Mouse (Mus musculus) hindbrain, embryonic 13.5 days (tissue): ENCODE measurements around the gene Tmem98. TPM values are rescaled to one million over a fixed set of nuclear protein-coding genes. Genes with fewer than 3 reads are reported as not detected.

Experiments used
- ATAC-seq: fragments of 200-750 bp; cut with Nextera tagmentation; 2 replicates; pipeline ENCODE4 v1.8.0; 2017; ENCODE audit warnings: moderate TSS enrichment; ENCODE audit not compliant: low FRiP score
- H3K27ac ChIP-seq: fragments of 300-500 bp; sonication (generic); 2 replicates; pipeline ENCODE4 v1.5.1; 2015; ENCODE audit warnings: inconsistent platforms, mild to moderate bottlenecking, moderate library complexity
- H3K27me3 ChIP-seq: fragments of 300-500 bp; sonication (generic); 2 replicates; pipeline ENCODE4 v1.6.1; 2015; ENCODE audit warnings: mild to moderate bottlenecking, inconsistent platforms
- H3K36me3 ChIP-seq: fragments of 300-500 bp; sonication (generic); 2 replicates; pipeline ENCODE4 v1.6.1; 2015; ENCODE audit warnings: mild to moderate bottlenecking, inconsistent platforms
- H3K4me1 ChIP-seq: fragments of 300-500 bp; sonication (generic); replicated peaks from 2 replicates; pipeline ENCODE4 v1.6.1; 2015; ENCODE audit warnings: inconsistent platforms
- H3K4me2 ChIP-seq: fragments of 300-500 bp; sonication (generic); 2 replicates; pipeline ENCODE4 v1.6.1; 2015; ENCODE audit warnings: inconsistent platforms, mild to moderate bottlenecking, moderate library complexity
- H3K4me3 ChIP-seq: fragments of 300-500 bp; sonication (generic); 2 replicates; pipeline ENCODE4 v1.5.1; 2015; ENCODE audit warnings: mild to moderate bottlenecking, inconsistent platforms
- H3K9ac ChIP-seq: fragments of 300-500 bp; sonication (generic); 2 replicates; pipeline ENCODE4 v1.6.1; 2015; ENCODE audit warnings: mild to moderate bottlenecking, inconsistent platforms
- H3K9me3 ChIP-seq: fragments of 300-500 bp; sonication (generic); 2 replicates; pipeline ENCODE4 v1.6.1; 2016; ENCODE audit warnings: inconsistent platforms
- WGBS: fragments of 180-500 bp; shearing (Covaris S2); methylation state at CpG from one replicate; pipeline ENCODE4 v1.1.7; 2015; 5-methylcytosine and 5-hydroxymethylcytosine counted together
- polyA plus RNA-seq: library from polyadenylated mRNA; unstranded; fragments of >200 nt; fragmentation: Nextera tagmentation; extraction: Ambion mirVana; gene quantifications from 2 replicates; pipeline ENCODE4 v1.2.1, GENCODE M21; 2015

The Tmem98 gene
- polyA plus RNA-seq, 1 experiment from 2014 or later, result 32.7 TPM

- no peak overlapping the region for H3K4me2 ChIP-seq
- peaks cover 9% of the 10 kb centered on the region for H3K4me1 ChIP-seq
- H3K9ac ChIP-seq, result no peak overlapping the region
- H3K27ac ChIP-seq, result no peak overlapping the region
- peaks cover 27% of the 10 kb centered on the region for H3K27me3 ChIP-seq
- no peaks in the 10 kb centered on the region for H3K36me3 ChIP-seq
- ATAC-seq, result no peak
- no peak overlapping the region for H3K4me3 ChIP-seq
- H3K9me3 ChIP-seq, result no peaks in the 10 kb centered on the region
- WGBS, result 71% methylated on average over 6 of the region's 6 CpGs
These were observed 31.8 kb upstream of the Tmem98 start for GRCm38 (mm10) chr11:80778157-80778556.

- Histone ChIP-seq H3K4me1 (peaks cover 9% of the 10 kb centered on the region), H3K36me3 (no peaks in the 10 kb centered on the region), H3K27me3 (peaks cover 27% of the 10 kb centered on the region), H3K27ac (no peak overlapping the region), H3K9ac (peak overlapping the region; percentile 72), H3K4me2 (peak overlapping the region; percentile 83), H3K4me3 (peak overlapping the region; percentile 69), H3K9me3 (no peaks in the 10 kb centered on the region)
- 2% methylated on average over 18 of the region's 18 CpGs for WGBS
- peak; percentile 79 for ATAC-seq
These were observed 31.0 kb upstream of the Tmem98 start for GRCm38 (mm10) chr11:80778916-80779526.

- H3K9ac ChIP-seq, result peak within 1 kb of the TSS; percentile 72
- H3K4me1 ChIP-seq, result peaks cover 13% of the 10 kb centered on the region
- no peaks in the 10 kb centered on the region for H3K9me3 ChIP-seq
- peak within 1 kb of the TSS; percentile 48; the same call in 1 of the 2 replicates for H3K27ac ChIP-seq
- peaks cover 24% of the 10 kb centered on the region for H3K27me3 ChIP-seq
- peak within 1 kb of the TSS; percentile 83 for H3K4me2 ChIP-seq
- WGBS, result under 1% methylated on average over 62 of the region's 87 CpGs
- peak within 1 kb of the TSS; percentile 69 for H3K4me3 ChIP-seq
- no peaks in the 10 kb centered on the region for H3K36me3 ChIP-seq
- ATAC-seq, result peak; percentile 95
These were observed 30.2 kb upstream of the Tmem98 start, which contains the start of gene Myo1d for GRCm38 (mm10) chr11:80779527-80780344. TSS of gene Myo1d (minus strand) at chr11:80780025.

- WGBS, result 89% methylated on average over 2 of the region's 2 CpGs
- no peaks in the 10 kb centered on the region for H3K9me3 ChIP-seq
- H3K36me3 ChIP-seq, result no peaks in the 10 kb centered on the region
- H3K4me2 ChIP-seq, result no peak overlapping the region
- ATAC-seq, result no peak
- peaks cover 19% of the 10 kb centered on the region for H3K27me3 ChIP-seq
- H3K27ac ChIP-seq, result no peak overlapping the region
- peaks cover 13% of the 10 kb centered on the region for H3K4me1 ChIP-seq
- no peak overlapping the region for H3K4me3 ChIP-seq
- H3K9ac ChIP-seq, result no peak overlapping the region
These were observed 28.4 kb upstream of the Tmem98 start for GRCm38 (mm10) chr11:80781535-80781934.

- H3K4me3 ChIP-seq, result no peak overlapping the region
- no peaks in the 10 kb centered on the region for H3K36me3 ChIP-seq
- H3K4me2 ChIP-seq, result no peak overlapping the region
- H3K27ac ChIP-seq, result no peak overlapping the region
- peaks cover 13% of the 10 kb centered on the region for H3K4me1 ChIP-seq
- H3K9ac ChIP-seq, result no peak overlapping the region
- 78% methylated on average over 7 of the region's 7 CpGs for WGBS
- no peak for ATAC-seq
- H3K27me3 ChIP-seq, result peaks cover 13% of the 10 kb centered on the region; the same call in 1 of the 2 replicates
- no peaks in the 10 kb centered on the region for H3K9me3 ChIP-seq
These were observed 26.5 kb upstream of the Tmem98 start for GRCm38 (mm10) chr11:80783460-80783859.

GRCm38 (mm10) chr11:80784294-80784743 lies 25.7 kb upstream of the Tmem98 start:
- Histone ChIP-seq H3K4me1 (peaks cover 8% of the 10 kb centered on the region), H3K27ac (no peak overlapping the region), H3K27me3 (peaks cover 7% of the 10 kb centered on the region; the same call in 1 of the 2 replicates), H3K9me3 (no peaks in the 10 kb centered on the region), H3K4me2 (no peak overlapping the region), H3K36me3 (no peaks in the 10 kb centered on the region), H3K4me3 (no peak overlapping the region), H3K9ac (no peak overlapping the region)
- 42% methylated on average over 3 of the region's 3 CpGs for WGBS
- no peak for ATAC-seq

GRCm38 (mm10) chr11:80785672-80786071 lies 24.3 kb upstream of the Tmem98 start:
- Histone ChIP-seq H3K9me3 (no peaks in the 10 kb centered on the region), H3K27ac (no peak overlapping the region), H3K4me1 (0 out of 2 replicates have a peak, but pooled peaks cover 5% of the 10 kb centered on the region), H3K4me3 (no peak overlapping the region), H3K36me3 (no peaks in the 10 kb centered on the region), H3K9ac (no peak overlapping the region), H3K27me3 (0 out of 2 replicates have a peak, but pooled peaks cover 5% of the 10 kb centered on the region), H3K4me2 (no peak overlapping the region)
- 91% methylated on average over 5 of the region's 5 CpGs for WGBS
- ATAC-seq, result no peak

GRCm38 (mm10) chr11:80789647-80790240 lies 20.2 kb upstream of the Tmem98 start:
- Histone ChIP-seq H3K9ac (no peak overlapping the region), H3K27me3 (no peaks in the 10 kb centered on the region), H3K9me3 (no peaks in the 10 kb centered on the region), H3K4me2 (no peak overlapping the region), H3K4me1 (no peaks in the 10 kb centered on the region), H3K27ac (no peak overlapping the region), H3K36me3 (no peaks in the 10 kb centered on the region), H3K4me3 (no peak overlapping the region)
- WGBS, result 65% methylated on average over 7 of the region's 7 CpGs
- ATAC-seq, result no peak

- Histone ChIP-seq H3K9me3 (no peaks in the 10 kb centered on the region), H3K4me2 (no peak overlapping the region), H3K9ac (no peak overlapping the region), H3K36me3 (no peaks in the 10 kb centered on the region), H3K4me3 (no peak overlapping the region), H3K27me3 (no peaks in the 10 kb centered on the region), H3K27ac (no peak overlapping the region), H3K4me1 (no peaks in the 10 kb centered on the region)
- no peak for ATAC-seq
- 52% methylated on average over 3 of the region's 3 CpGs for WGBS
These were observed 19.6 kb upstream of the Tmem98 start for GRCm38 (mm10) chr11:80790413-80790812.

GRCm38 (mm10) chr11:80791677-80792432 lies 18.1 kb upstream of the Tmem98 start:
- Histone ChIP-seq H3K4me3 (no peak overlapping the region), H3K27ac (no peak overlapping the region), H3K4me1 (no peaks in the 10 kb centered on the region), H3K9ac (no peak overlapping the region), H3K27me3 (no peaks in the 10 kb centered on the region), H3K9me3 (no peaks in the 10 kb centered on the region), H3K36me3 (no peaks in the 10 kb centered on the region), H3K4me2 (no peak overlapping the region)
- 76% methylated on average over 3 of the region's 3 CpGs for whole genome bisulfite sequencing
- no peak for ATAC-seq

GRCm38 (mm10) chr11:80793386-80793785 lies 16.6 kb upstream of the Tmem98 start:
- no peak for ATAC-seq
- WGBS, result 78% methylated on average over 4 of the region's 4 CpGs
- no peaks in the 10 kb centered on the region for H3K27me3 ChIP-seq
- no peaks in the 10 kb centered on the region for H3K9me3 ChIP-seq
- H3K27ac ChIP-seq, result no peak overlapping the region
- H3K4me1 ChIP-seq, result no peaks in the 10 kb centered on the region
- no peak overlapping the region for H3K4me3 ChIP-seq
- H3K9ac ChIP-seq, result no peak overlapping the region
- H3K4me2 ChIP-seq, result no peak overlapping the region
- no peaks in the 10 kb centered on the region for H3K36me3 ChIP-seq

GRCm38 (mm10) chr11:80794290-80794689 lies 15.7 kb upstream of the Tmem98 start:
- H3K9me3 ChIP-seq, result no peaks in the 10 kb centered on the region
- H3K27ac ChIP-seq, result no peak overlapping the region
- WGBS, result 88% methylated on average over 4 of the region's 4 CpGs
- H3K36me3 ChIP-seq, result no peaks in the 10 kb centered on the region
- H3K9ac ChIP-seq, result no peak overlapping the region
- no peaks in the 10 kb centered on the region for H3K4me1 ChIP-seq
- H3K4me2 ChIP-seq, result no peak overlapping the region
- H3K27me3 ChIP-seq, result no peaks in the 10 kb centered on the region
- no peak overlapping the region for H3K4me3 ChIP-seq
- no peak for ATAC-seq
